Mouse (Mus musculus): Measurements from ENCODE around the gene Adat3.
"Not testable (repeated sequence)": the region's sequence is repeated elsewhere in the genome, so short reads cannot be mapped to it uniquely, and the experiment has no call there.

Gene Adat3

DNA sequence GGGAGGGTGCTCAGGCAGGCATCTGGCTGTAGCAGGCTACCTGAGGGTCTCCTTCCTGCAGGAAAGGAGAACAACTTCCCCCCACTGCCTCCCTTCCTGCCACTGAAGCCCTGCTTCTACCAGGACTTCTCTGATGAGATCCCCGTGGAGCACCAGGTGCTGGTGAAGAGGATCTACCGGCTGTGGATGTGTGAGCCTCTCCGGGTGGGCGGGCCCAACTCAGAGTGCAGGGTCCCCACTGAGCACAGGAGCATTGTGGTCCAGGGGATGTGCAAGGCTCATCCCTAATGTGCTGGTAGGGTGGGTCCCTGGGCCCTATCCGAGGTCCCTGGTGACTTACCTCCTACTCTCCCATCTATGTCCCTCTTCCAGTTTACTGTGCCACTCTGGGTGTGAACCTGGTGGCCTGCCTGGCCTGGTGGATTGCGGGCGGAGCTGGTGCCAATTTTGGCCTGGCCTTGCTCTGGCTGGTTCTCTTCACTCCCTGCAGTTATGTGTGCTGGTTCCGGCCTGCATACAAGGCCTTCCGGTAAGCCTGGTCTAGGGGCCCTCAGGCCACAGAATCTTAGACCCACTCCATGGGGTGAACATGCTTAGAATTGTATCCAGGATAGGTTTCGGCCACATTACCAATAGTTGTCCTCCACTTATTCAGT, 6.7 kb downstream of the Adat3 start:
- DNase-seq (ENCODE audit: low read depth, low spot score) = no peak

DNA sequence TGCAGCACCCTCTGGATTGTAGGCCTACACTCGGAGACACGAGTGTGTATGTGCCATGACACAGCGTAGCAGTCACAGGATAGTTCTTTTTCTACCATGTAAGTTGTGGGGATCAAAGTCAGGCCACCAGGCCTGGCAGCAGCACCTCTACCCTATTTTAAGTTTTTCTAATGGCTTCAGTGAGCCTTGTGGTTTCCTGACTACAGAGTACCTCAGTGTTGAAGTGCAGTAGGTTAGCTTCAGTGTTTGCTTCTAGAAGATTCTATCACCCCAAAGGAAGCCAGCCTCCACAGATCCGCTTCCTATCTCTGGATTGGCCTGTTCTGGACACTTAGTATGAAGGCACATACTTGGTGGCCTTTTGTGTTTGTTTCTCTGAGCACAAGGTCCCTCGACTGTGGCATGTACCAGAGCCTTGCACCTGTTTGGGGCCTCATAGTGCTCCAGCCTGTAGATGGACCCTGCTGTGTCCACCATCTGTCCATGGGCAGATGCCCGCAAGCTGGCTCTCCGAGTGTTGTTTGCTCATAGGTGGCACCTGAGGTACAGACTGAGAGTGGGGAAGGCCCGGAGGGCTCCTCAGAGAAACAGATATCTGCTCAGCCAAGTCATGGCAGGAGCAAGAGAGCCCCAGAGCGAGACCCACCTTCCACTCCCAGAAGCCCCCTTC, 7.6 kb downstream of the Adat3 start:
- DNase-seq (ENCODE audit: low read depth, low spot score) = no peak

DNA sequence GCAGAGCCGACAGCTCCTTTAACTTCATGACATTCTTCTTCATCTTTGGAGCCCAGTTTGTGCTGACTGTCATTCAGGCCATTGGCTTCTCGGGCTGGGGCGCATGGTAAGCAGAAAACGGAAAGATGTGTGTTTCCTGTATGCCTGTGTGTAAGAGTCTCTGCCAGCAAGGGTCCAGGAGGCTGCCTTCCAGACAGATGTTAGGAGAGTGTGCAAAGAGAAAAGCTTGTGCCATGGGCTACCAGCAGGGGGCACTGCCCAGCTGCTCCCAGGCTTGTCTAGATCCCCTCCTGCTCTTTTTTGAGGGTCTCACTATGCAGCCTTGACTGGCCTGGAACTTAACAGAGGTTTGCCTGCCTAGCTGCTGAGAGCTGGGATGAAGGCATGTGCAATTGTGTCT, 8.3 kb downstream of the Adat3 start:
- no peak for DNase-seq (ENCODE audit: low read depth, low spot score)

DNA sequence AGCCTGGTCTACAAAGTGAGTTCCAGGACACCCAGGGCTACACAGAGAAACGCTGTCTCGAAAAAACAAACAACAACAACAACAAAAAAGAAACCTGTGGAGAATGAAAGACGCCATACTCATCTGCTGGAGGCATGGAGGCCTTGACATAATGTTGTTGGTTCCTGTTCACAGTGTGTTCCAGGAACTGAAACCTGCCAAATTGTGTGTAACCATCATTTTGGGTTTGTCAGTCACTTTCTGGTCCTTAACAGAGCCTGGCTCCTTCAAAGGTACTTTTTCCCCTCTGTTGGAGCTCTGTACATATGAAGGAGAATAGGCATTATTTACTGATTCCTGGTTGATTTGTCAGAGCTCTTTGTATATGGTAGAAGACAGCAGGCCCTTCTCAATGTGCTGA, 9.2 kb downstream of the Adat3 start:
- no peak for DNase-seq (ENCODE audit: low read depth, low spot score)

DNA sequence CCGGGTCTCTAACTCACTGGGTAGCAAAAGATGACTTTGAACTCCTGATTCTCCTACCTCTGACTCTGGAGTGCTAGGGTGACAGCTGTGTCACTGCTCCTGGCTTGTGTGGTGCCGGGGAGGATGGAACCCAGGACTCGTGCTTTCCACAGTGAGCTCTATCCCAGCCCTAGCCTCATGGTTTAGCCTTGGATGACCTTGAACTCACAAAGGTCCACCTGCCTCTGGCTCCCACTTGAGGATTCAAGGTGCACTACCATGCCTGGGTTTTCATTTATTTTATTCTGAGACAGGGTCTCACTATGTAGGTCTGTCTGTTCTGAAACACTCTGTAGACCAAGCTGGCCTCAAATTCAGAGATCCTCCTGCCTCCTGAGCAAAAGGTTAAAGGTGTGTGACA, 11.1 kb downstream of the Adat3 start:
- DNase-seq (ENCODE audit: low read depth, low spot score) = no peak

DNA sequence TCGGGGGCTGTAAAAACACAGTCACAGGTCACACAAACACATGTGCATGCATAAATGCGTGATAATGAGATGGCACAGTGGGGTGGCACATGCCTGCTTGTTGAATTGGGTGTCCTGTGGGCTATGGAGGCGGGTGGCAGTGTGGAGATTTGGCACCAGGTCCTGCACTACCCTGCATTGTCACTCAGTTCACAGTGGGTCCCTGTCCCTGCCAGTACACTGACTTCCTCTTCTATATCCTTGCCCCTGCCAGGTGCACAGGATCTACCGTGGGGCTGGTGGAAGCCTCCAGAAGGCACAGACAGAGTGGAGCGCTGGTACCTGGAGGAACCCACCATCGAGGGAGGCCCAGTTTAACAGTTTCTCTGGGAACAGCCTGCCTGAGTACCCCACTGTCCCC, 11.7 kb downstream of the Adat3 start:
- no peak for DNase-seq (ENCODE audit: low read depth, low spot score)

DNA sequence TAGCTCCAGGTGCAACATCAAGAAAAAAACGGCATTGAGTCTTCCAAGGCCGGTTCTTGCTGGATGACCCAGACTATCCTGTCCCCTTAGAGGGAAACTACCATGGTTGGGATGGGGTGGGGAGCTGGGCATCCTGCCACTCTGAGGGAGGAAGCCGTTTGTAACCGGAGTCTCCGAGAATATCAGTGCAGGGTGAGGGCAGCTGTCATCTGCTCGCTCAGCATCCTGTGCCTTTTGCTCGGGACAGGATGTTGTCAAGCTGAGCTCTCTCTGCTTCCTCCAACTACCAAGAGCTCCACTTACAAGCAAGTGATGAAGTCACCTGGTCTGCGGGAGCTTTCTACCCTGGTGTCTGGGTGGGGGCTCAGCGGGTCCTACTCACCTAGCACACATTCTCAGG, 15.5 kb downstream of the Adat3 start:
- peak; percentile 52 for DNase-seq (ENCODE audit: low read depth, low spot score)

DNA sequence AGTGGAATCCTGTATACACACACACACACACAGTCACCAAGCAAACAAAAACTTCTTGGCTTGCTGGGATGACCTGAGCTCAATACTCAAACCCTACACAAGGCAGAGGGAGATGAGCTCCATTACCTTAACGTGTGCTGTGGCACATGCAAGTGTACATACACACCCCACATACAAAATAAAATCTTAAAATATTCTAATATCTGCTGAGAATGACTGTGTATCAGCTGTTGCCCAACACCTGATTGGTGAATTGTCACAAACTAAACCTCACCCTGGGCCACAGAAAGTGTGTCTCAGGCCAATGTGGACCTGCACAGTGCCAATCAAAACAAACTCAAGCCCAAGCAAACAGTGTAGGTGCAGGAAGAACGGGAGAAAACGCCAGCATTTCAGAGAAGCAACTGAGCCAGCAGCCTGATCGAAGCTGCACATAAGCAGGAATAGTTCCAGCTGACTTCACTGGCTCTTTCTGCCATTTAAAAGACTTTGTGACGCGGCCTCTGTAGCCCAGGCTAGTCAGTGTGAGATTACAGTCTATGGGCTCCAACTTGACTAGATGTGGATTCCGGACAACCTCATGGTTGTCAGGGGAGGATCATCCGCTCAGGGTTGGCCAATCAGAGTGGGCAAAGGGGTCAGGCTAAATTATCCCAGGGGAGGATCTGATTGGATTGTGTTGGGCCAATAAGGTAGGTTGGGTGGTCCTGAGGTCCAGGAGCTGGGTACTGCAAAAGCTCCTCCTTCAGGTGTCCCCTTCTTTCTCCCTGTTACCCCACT, 17.0 kb downstream of the Adat3 start:
- DNase-seq (ENCODE audit: low read depth, low spot score) = no peak

DNA sequence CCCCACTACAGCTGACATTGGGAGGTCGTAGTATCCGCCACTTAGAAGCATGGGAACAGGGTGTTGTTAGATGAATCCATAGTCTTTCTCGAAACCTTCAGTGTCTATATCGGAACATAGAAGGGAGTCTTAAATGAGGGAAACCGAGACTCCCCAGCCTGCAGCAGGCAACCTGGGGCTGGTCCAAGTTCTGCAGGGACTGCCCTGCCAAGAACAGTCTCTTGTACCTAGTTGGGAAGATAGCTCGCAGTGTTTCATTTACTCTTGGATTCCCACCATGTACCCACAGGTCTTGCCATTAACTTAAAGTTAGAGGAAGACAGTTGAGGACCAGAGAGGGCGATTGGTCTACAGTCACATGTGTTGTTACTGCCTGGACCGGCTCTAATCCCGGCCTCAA, 17.7 kb downstream of the Adat3 start:
- no peak for DNase-seq (ENCODE audit: low read depth, low spot score)

DNA sequence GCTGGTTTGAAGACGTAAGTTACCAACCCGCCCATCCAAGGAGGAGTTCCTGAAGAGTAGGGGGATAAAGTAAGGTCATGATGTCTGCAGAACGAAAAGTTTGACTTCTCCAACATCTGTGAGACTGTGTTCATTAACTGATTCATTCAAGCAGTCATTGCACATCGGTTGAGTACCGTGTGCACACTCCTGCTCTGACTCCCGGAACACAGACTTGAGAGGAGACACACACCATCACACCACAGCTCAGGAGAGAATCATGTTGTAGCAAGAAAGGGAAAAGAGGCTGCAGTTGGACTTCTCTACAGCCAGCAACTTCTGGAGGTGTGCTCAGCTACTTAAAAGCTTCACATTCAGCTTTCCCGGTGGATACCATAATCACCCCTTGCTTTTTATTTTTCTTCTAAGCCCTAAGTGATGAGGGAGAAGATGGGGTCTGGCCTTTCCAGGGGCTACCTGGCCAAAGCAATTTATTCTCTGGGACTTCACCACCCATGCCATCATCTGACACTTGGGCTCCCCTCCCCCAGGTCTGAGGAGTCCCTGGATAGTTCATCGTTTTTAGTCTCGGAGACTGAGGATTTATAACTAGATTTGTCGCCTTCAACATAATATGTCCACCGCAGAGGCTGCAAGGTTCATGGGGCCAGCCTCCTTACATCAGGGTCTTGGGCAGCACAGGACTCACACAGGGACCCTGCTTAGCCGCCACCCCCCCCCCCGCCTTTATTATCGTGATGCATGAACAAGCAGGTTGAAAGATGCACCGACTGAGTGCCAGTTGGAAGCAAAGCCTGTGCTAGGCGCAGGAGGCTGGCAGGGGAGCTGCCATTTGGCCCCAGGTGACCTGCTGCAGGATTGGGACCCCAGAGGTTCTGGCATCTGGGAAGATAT, 18.4 kb downstream of the Adat3 start:
- DNase-seq (ENCODE audit: low read depth, low spot score) = no peak

DNA sequence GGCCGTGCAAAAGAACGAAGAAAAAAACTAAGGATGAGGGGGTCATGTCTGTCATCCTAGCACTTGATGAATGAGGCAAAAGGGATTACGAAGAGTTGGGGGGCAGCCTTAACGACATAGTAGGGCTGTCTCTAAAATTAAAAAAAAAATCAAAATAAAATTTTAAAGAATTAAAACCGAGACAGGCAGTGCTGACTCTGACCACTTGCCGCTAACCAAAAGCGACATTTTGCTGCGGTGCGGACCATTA, 18.9 kb downstream of the Adat3 start:
- DNase-seq (ENCODE audit: low read depth, low spot score) = no peak

DNA sequence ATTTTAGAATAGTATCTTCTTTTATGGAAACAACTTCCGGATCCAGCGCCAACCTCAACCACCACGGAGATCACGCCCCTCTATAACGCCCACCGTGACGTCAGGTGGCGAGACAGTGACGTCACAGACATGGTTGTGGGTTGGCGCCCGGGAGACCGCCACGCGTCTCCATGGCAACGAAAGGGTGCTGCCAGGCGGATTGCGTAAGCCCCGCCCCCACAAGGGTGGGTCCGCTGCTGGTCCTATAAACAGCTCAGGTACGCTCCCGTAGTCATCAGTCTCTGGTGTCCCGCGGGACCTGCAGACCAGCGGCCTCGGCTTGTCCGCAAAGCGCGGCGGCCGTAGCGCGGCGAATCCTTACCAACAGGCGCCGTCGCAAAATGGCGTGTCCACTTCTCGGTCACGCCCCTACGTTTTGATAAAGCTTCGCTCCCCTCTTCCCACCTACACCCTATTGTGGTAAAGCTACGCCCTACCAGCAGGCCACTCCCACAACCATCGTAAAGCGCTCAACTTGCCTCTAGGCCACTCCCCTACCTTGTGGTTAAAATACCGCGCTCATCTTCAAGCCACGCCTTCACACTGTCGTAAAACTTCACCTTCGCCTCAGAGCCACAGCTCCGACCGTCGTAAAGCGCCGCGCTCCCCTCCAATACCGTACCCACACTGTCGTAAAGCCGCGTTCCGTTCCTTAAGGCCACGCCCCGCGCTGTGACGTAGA, 19.4 kb downstream of the Adat3 start:
- DNase-seq (ENCODE audit: low read depth, low spot score) = peak; percentile 100

DNA sequence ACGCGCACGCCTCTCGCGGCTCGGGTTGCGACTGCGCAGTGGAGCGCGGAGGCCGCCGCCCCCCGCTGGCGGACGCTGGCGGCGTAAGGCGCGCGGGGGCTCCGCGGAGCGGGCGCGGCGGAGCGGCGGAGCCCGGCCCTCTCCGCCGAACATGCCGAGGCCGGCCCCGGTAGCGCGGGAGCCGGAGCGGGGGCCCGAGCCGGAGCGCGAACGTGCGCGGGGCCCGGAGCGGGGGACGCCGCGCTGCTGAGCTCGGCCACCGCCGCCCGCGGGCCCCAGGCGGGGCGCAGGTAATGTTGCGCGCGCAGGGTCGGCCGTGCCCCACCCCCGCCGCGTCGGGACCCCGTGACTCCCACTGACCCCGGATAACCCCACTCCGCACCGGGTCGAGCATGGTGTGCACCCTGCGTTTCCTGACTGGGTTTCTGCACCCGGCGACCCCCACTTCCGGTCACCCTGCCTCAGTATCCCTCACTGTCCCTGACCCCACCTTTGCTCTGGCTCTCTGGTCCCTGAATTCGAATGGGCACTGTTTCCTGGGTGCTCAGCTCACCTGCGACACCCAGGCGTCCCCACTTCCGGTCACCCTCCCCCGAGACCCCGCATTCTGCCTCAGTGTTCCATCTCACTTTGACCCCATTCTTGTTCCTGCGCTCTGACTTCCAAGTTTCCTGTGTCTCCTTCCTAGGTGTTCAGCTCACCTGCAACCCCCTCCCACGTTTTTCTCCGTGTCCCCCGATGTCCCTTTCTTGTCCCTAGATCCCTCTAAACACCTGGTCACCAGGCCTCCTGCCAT, 20.2 kb downstream of the Adat3 start, which contains the start of gene Csnk1g2:
Gene Csnk1g2, plus strand, starts transcription at position 178 of the 796 bp plus-strand sequence.
- DNase-seq (ENCODE audit: low read depth, low spot score) = peak; percentile 43

DNA sequence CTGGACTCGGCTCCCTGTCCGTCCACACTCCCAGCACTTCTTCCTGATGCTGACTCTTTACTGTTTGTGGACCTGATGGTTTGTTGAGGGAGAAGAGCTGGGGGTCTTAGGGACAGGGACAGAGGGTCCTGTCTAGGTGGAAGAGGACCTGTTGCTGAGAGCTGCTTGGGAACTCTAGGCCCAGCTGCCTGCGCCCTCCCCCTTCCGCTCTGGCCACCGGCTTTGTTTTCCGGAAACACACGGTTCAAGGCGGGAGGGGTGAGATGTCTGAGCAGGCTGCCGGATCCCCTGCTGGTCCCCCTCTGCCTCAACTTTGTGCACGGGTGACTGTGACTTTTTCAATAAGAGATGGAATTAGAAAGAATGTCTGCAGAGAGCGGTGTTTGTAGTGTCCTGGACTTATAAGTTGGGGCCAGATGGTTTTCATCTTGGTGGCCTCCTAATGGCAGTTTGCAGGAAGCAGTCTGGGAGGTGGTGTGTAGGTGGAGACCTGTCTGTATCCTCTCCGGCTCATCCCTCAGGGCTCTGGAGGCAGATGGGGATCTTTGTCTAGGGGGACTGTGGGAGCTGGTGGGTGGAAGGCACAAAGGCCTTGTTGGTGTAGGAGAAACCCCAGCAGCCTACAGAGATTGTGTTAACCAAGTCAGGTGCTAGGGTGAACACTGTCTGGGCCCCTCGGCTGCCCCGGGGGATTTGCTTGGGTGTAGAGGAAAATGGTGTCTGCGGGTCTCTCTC, 20.9 kb downstream of the Adat3 start:
- DNase-seq (ENCODE audit: low read depth, low spot score) = peak; percentile 47

DNA sequence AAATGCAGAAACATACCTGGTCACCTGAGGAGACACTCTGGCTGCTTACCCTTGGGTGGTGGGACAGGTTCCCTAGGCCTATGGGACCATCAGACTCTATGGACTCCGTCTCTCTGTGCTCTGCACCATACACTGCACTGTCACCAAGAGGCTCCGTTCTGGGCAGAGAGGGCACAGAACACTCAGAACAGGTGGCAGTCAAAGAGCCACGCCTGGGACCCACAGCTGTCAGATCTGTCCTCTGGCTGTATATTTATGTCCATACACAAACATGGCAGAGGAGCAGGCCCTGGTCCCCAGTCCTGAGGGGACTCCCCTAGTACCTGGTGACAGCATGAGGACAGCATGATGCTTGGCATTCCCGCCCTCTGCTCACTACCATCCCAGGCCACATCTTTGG, 23.1 kb downstream of the Adat3 start:
- no peak for DNase-seq (ENCODE audit: low read depth, low spot score)

DNA sequence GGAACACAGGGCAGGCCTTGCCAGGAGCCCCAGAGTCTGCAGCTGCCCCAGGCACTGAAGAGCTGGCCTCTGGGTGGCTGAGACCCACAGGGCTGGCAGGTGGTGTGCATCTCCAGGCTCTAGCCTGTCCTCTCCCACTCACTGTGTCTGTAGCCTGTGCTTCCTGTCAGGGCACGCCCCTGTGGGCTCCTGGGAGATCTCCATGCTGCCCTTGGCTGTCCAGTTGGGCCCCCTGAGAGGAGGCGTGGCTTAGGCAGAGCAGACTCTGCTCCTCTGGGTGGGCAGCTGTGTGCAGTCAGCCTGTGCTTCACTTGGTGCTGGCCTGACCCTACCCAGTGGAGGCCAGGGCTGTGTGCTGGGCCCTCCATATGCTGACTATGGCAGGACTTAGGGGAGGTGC, 25.0 kb downstream of the Adat3 start:
- peak; percentile 37 for DNase-seq (ENCODE audit: low read depth, low spot score)

DNA sequence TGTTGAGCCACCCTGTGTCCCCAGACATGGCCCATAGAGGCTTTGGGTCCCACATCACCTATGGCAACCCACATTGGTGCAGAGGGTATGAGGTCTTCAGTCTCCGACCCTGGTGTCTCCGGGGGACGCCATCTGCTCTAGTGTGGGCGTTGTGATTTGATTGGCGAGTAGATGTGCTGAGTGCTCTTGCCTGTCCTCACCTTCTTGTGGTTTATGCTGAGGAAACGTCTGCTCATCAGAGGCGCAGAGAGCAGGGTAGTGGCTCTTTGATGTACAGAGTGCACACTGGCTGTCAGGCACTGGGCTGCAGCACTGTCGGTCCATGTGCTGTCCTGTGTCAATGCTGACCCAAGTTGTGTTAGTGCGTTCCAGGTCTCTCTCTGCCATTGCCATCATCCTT, 26.2 kb downstream of the Adat3 start:
- no peak for DNase-seq (ENCODE audit: low read depth, low spot score)

DNA sequence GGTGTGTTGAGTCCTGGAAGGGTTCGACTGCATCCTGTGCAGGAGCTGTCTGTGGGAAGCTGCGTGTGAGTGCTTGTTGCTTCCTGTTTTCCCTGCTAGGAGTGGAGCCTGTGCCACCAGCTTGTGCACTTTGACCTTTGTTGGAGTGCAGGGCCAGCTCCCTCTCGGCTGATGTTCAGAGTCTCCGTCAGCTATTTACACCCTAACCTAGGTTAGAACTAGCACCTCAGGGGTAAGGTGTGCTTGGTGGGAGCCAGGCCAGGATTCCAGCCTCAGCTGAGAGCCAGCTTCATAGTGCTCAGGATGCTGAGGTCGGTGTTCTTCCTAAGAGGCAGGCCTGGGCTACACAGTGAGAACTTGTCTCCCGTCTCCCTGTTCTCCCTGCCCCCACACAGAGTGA, 32.7 kb downstream of the Adat3 start:
- no peak for DNase-seq (ENCODE audit: low read depth, low spot score)

DNA sequence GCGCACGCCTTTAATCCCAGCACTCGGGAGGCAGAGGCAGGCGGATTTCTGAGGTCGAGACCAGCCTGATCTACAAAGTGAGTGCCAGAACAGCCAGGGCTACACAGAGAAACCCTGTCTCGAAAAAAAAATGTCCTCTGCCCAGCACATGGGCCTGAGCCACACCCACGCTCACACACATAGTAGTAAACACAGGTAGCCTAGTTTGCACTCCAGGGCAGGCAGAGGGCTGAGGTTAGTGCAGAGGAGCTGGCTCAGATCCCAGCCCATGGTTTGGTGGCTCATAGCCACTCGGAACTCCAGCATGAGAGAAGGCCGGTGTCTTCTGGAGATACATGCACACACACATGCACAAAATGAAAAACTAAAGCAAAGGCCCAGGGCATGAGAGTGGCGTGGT, 44.3 kb downstream of the Adat3 start:
- no peak for DNase-seq (ENCODE audit: low read depth, low spot score)

DNA sequence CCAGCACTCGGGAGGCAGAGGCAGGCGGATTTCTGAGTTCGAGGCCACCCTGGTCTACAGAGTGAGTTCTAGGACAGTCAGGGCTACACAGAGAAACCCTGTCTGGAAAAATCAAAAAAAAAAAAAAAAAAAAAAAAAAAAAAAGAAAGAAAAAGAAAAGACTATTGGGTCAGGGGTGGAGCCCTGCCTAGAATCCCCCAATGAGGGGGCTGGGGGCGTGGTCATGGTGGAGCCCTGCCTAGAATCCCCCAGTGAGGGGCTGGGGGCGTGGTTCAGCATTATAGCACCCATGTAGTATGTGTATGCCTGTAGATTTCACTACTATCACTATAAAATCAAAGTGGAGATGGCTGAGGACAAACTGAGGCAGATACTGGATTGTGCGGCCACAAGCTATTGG, 47.2 kb downstream of the Adat3 start:
- not testable (repeated sequence) for DNase-seq (ENCODE audit: low read depth, low spot score)
